Mouse (Mus musculus) lung, embryonic 14.5 days (tissue): ENCODE measurements around the gene Vasp. TPM values are rescaled to one million over a fixed set of nuclear protein-coding genes. Genes with fewer than 3 reads are reported as not detected.

Experiments
- ATAC-seq: fragments of 200-750 bp; cut with Nextera tagmentation; 2 replicates; pipeline ENCODE4 v1.8.0; 2017; ENCODE audit warnings: mild to moderate bottlenecking, moderate TSS enrichment, moderate library complexity; ENCODE audit not compliant: insufficient read depth
- DNase-seq: peaks from one replicate; pipeline ENCODE4 v3.0.0-alpha.2; 2015
- H3K27ac ChIP-seq: fragments of 300-500 bp; sonication (generic); 2 replicates; pipeline ENCODE4 v1.5.1; 2014; ENCODE audit warnings: low read depth, mild to moderate bottlenecking, moderate library complexity
- H3K27me3 ChIP-seq: fragments of 300-500 bp; sonication (generic); 2 replicates; pipeline ENCODE4 v1.6.1; 2014; ENCODE audit warnings: low read length, control low read depth; ENCODE audit not compliant: insufficient read depth
- H3K36me3 ChIP-seq: fragments of 300-500 bp; sonication (generic); 2 replicates; pipeline ENCODE4 v1.6.1; 2014; ENCODE audit warnings: control low read depth; ENCODE audit not compliant: insufficient read depth
- H3K4me1 ChIP-seq: fragments of 300-500 bp; sonication (generic); 2 replicates; pipeline ENCODE4 v1.6.1; 2014; ENCODE audit warnings: antibody characterized with exemption, control low read depth; ENCODE audit not compliant: insufficient read depth
- H3K4me2 ChIP-seq: fragments of 300-500 bp; sonication (generic); 2 replicates; pipeline ENCODE4 v1.6.1; 2014; ENCODE audit warnings: mild to moderate bottlenecking
- H3K4me3 ChIP-seq: fragments of 300-500 bp; sonication (generic); 2 replicates; pipeline ENCODE4 v1.5.1; 2014; ENCODE audit warnings: low read depth, low read length
- H3K9ac ChIP-seq: fragments of 300-500 bp; sonication (generic); 2 replicates; pipeline ENCODE4 v1.6.1; 2014
- H3K9me3 ChIP-seq: fragments of 300-500 bp; sonication (generic); 2 replicates; pipeline ENCODE4 v1.6.1; 2016; ENCODE audit warnings: low read depth, low read length, control low read depth
- CTCF ChIP-seq: IDR thresholded peaks from 2 replicates; pipeline ENCODE4 v1.5.1; 2016; ENCODE audit warnings: antibody characterized with exemption, low read depth
- WGBS: fragments of 180-500 bp; shearing (Covaris S2); extraction: QIAGEN DNeasy Blood & Tissue Kit; methylation state at CpG from one replicate; pipeline ENCODE4 v1.1.7; 2014; 5-methylcytosine and 5-hydroxymethylcytosine counted together
- polyA plus RNA-seq: library from polyadenylated mRNA; unstranded; fragments of >200 nt; fragmentation: Nextera tagmentation; extraction: Ambion mirVana; gene quantifications from 2 replicates; pipeline ENCODE4 v1.2.1, GENCODE M21; 2014

Vasp gene
- polyA plus RNA-seq, 1 experiment from 2014 or later, result 95.3 TPM

- peak; percentile 86 for DNase-seq
- Histone ChIP-seq H3K9me3 (no peaks in the 10 kb centered on the region), H3K4me1 (0 out of 2 replicates have a peak, but pooled peaks cover 9% of the 10 kb centered on the region), H3K4me2 (peak overlapping the region; percentile 74), H3K27me3 (no peaks in the 10 kb centered on the region), H3K9ac (peak overlapping the region; percentile 88), H3K4me3 (peak overlapping the region; percentile 99), H3K36me3 (peaks cover 25% of the 10 kb centered on the region), H3K27ac (peak overlapping the region; percentile 94)
- TF ChIP-seq CTCF, result no peak
- WGBS, result under 1% methylated on average over 19 of the region's 19 CpGs
- peak; percentile 75 for ATAC-seq
These were observed 1.7 kb downstream of the Vasp start for GRCm38 (mm10) chr7:19269721-19270441.

- Histone ChIP-seq H3K4me2 (peak overlapping the region; percentile 74), H3K36me3 (peaks cover 33% of the 10 kb centered on the region), H3K27me3 (no peaks in the 10 kb centered on the region), H3K27ac (peak overlapping the region; percentile 94), H3K4me1 (0 out of 2 replicates have a peak, but pooled peaks cover 9% of the 10 kb centered on the region), H3K9ac (peak overlapping the region; percentile 88), H3K4me3 (peak overlapping the region; percentile 99), H3K9me3 (no peaks in the 10 kb centered on the region)
- 24% methylated on average over 10 of the region's 10 CpGs for WGBS
- peak; percentile 44; the same call in 1 of the 2 replicates for ATAC-seq
- TF ChIP-seq CTCF, result no peak
- peak; percentile 70 for DNase-seq
These were observed 2.5 kb downstream of the Vasp start for GRCm38 (mm10) chr7:19268993-19269681.

GRCm38 (mm10) chr7:19267051-19267450 lies 4.6 kb downstream of the Vasp start:
- Histone ChIP-seq H3K36me3 (peaks cover 53% of the 10 kb centered on the region), H3K9me3 (no peaks in the 10 kb centered on the region), H3K27me3 (no peaks in the 10 kb centered on the region), H3K4me3 (no peak overlapping the region), H3K27ac (no peak overlapping the region), H3K4me2 (no peak overlapping the region), H3K9ac (no peak overlapping the region), H3K4me1 (0 out of 2 replicates have a peak, but pooled peaks cover 9% of the 10 kb centered on the region)
- 51% methylated on average over 10 of the region's 10 CpGs for WGBS
- peak; percentile 31 for DNase-seq
- no peak for ATAC-seq
- no peak for TF ChIP-seq CTCF

- ATAC-seq (no peak), DNase-seq (no peak)
- 0 out of 2 replicates have a peak, but pooled peaks cover 9% of the 10 kb centered on the region for H3K4me1 ChIP-seq
- H3K9ac ChIP-seq, result no peak overlapping the region; the same call in 1 of the 2 replicates
- H3K27me3 ChIP-seq, result no peaks in the 10 kb centered on the region
- no peaks in the 10 kb centered on the region for H3K9me3 ChIP-seq
- no peak overlapping the region for H3K27ac ChIP-seq
- peaks cover 62% of the 10 kb centered on the region for H3K36me3 ChIP-seq
- 76% methylated on average over 10 of the region's 10 CpGs for WGBS
- TF ChIP-seq CTCF, result no peak
- H3K4me3 ChIP-seq, result no peak overlapping the region
- H3K4me2 ChIP-seq, result 0 out of 2 replicates have a peak overlapping the region, but pooled peaks have one; percentile 10
These were observed 5.4 kb downstream of the Vasp start for GRCm38 (mm10) chr7:19265928-19266822.

GRCm38 (mm10) chr7:19265147-19265546 lies 6.5 kb downstream of the Vasp start:
- no peaks in the 10 kb centered on the region for H3K27me3 ChIP-seq

GRCm38 (mm10) chr7:19258336-19258735 lies 13.3 kb downstream of the Vasp start:
- H3K9ac ChIP-seq, result no peak overlapping the region
- H3K36me3 ChIP-seq, result peaks cover 85% of the 10 kb centered on the region
- no peak overlapping the region for H3K27ac ChIP-seq
- H3K9me3 ChIP-seq, result no peaks in the 10 kb centered on the region
- no peak for TF ChIP-seq CTCF
- no peak overlapping the region for H3K4me3 ChIP-seq
- 73% methylated on average over 3 of the region's 3 CpGs for WGBS
- H3K4me2 ChIP-seq, result no peak overlapping the region
- ATAC-seq, result no peak
- DNase-seq, result no peak
- H3K27me3 ChIP-seq, result no peaks in the 10 kb centered on the region
- no peaks in the 10 kb centered on the region for H3K4me1 ChIP-seq

More at GRCm38 (mm10) chr7:19265147-19265546, 6.5 kb downstream of the Vasp start:
- H3K27ac ChIP-seq, result no peak overlapping the region
- 0 out of 2 replicates have a peak, but pooled peaks cover 9% of the 10 kb centered on the region for H3K4me1 ChIP-seq
- H3K4me2 ChIP-seq, result 0 out of 2 replicates have a peak overlapping the region, but pooled peaks have one; percentile 12
- no peak for ATAC-seq
- no peak for TF ChIP-seq CTCF
- H3K36me3 ChIP-seq, result peaks cover 72% of the 10 kb centered on the region
- H3K9me3 ChIP-seq, result no peaks in the 10 kb centered on the region
- no peak for DNase-seq
- no peak overlapping the region for H3K4me3 ChIP-seq
- H3K9ac ChIP-seq, result no peak overlapping the region
- 59% methylated on average over 7 of the region's 7 CpGs for WGBS
